Mouse (Mus musculus) left cerebral cortex, adult 2 months (tissue): ENCODE results near the gene Acads. TPM values are rescaled to one million over a fixed set of nuclear protein-coding genes. Genes with fewer than 3 reads are reported as not detected.

Experiments
- DNase-seq, 2 experiments: peaks; one replicate each; pipeline ENCODE4 v3.0.0; 2021 to 2022; ENCODE audit warnings: low spot score in 2 of 2, mixed read lengths in 1 of 2; ENCODE audit errors: extremely low spot score in 1 of 2
- H3K27ac ChIP-seq: fragments of 200-600 bp; 2 replicates; pipeline ENCODE4 v1.8.1; 2022
- H3K4me3 ChIP-seq: fragments of 200-600 bp; 2 replicates; pipeline ENCODE4 v1.8.1; 2022
- CTCF ChIP-seq: fragments of 200-600 bp; IDR thresholded peaks from 2 replicates; pipeline ENCODE4 v1.8.1; 2022; ENCODE audit warnings: antibody characterized with exemption, mild to moderate bottlenecking, moderate library complexity
- intact Hi-C: fragments of 180-260 bp; cut with DNase I; formaldehyde crosslinking; loops from one replicate; pipeline ENCODE4 v1.15.1; 2025
- total RNA-seq, 2 experiments: library from RNA; stranded (reverse); gene quantifications; 2 replicates each; pipeline ENCODE4 v1.2.3; 2021

Acads gene
- total RNA-seq, 2 experiments from 2014 or later, result 6.5 to 7.2 TPM

DNA sequence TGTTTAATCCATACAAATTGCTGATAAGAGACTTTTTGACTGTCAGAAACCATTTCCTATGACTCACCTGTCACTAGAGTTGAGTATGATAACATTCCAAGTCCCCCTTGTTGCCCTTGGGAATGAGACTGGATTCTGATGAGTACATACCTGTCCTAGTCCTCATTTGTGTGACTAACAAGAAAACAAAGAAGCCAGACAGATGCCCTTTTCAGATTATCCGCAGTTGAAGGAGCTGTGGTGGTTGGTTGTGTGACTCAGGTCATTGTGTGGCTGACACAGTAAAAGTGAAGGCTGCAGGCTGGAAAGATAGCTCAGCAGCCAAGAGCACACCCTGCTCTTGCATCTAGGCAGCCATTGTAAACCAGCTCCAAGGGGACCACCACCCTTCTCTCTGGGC lies 56.6 kb downstream of the Acads start:
- TF ChIP-seq CTCF, result no peak
- intact Hi-C loops, result no loop called here

DNA sequence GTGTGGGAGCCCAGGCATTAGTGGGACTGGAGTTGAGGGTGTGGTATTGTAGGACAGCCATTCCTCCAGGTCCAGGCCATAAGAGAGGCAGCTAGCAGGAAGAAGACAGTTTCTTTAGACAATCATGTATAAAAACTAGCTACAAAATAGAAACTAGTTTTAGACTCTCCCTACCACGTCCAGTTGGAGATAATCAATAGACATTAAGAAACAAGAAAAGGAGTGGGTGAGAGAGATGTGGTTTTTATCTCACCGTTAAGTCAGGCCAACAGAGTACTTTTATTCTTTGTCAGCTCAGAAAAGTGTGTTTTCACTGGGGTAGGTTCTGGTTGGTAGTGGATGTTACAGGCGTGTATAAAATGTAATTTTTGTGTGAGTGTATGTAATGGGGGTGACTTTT lies 58.2 kb downstream of the Acads start:
- intact Hi-C loops, result no loop called here
- DNase-seq, result no peak
- TF ChIP-seq CTCF, result no peak

More for the DNA sequence above, 56.6 kb downstream of the Acads start:
- no peak for DNase-seq
- no peak overlapping the region for H3K27ac ChIP-seq
- no peak overlapping the region for H3K4me3 ChIP-seq

More for the DNA sequence above, 58.2 kb downstream of the Acads start:
- no peak overlapping the region for H3K4me3 ChIP-seq
- H3K27ac ChIP-seq, result no peak overlapping the region

Other genes with a start within 250 kb of the Acads start
- 1 to 10 TPM; 1.6 to 1.7 TPM for gene Oasl2, start 222.4 kb downstream of the Acads start, total RNA-seq
- gene Oasl1, start 196.1 kb downstream of the Acads start, total RNA-seq, result under 1 TPM in 1 of 2 experiments, not detected in 1; 0.81 TPM
- gene 2210016L21Rik, start 177.2 kb downstream of the Acads start, total RNA-seq, result 100 to 1,000 TPM; 214 to 229 TPM
- not detected for gene Hnf1a, start 148.3 kb downstream of the Acads start, total RNA-seq
- 10 to 100 TPM; 85.2 to 87.0 TPM for gene Sppl3, start 108.2 kb downstream of the Acads start, total RNA-seq
- gene Gm10401, start 21.1 kb downstream of the Acads start, total RNA-seq, result not detected
- 10 to 100 TPM; 25.2 to 31.0 TPM for gene Unc119b, start 15.6 kb upstream of the Acads start, total RNA-seq
- gene Mlec, start 38.8 kb upstream of the Acads start, total RNA-seq, result 10 to 100 TPM; 87.8 to 89.8 TPM
- 100 to 1,000 TPM; 319 to 335 TPM for gene Cabp1, start 75.0 kb upstream of the Acads start, total RNA-seq
- 100 to 1,000 TPM; 116 to 117 TPM for gene Pop5, start 116.5 kb upstream of the Acads start, total RNA-seq
- 100 to 1,000 TPM; 253 to 265 TPM for gene Rnf10, start 153.6 kb upstream of the Acads start, total RNA-seq
- 10 to 100 TPM; 39.9 to 41.9 TPM for gene Coq5, start 160.3 kb upstream of the Acads start, total RNA-seq
- 100 to 1,000 TPM; 608 to 642 TPM for gene Dynll1, start 181.7 kb upstream of the Acads start, total RNA-seq
- gene Srsf9, start 207.8 kb upstream of the Acads start, total RNA-seq, result 10 to 100 TPM; 68.0 to 74.5 TPM
- 10 to 100 TPM; 20.6 to 20.9 TPM for gene Gatc, start 221.8 kb upstream of the Acads start, total RNA-seq
- 10 to 100 TPM; 21.4 to 24.5 TPM for gene Triap1, start 221.9 kb upstream of the Acads start, total RNA-seq
- gene Cox6a1, start 229.6 kb upstream of the Acads start, total RNA-seq, result 100 to 1,000 TPM; 701 to 719 TPM